Mouse (Mus musculus) heart, embryonic 13.5 days (tissue): ENCODE data around the gene Abhd12b. TPM values are rescaled to one million over a fixed set of nuclear protein-coding genes. Genes with fewer than 3 reads are reported as not detected.
A peak's percentile ranks its signal among the peaks of the same experiment; 100 is the strongest.

Experiments used
- ATAC-seq: fragments of 200-750 bp; cut with Nextera tagmentation; 2 replicates; pipeline ENCODE4 v1.8.0; 2017; ENCODE audit warnings: moderate TSS enrichment; ENCODE audit not compliant: insufficient number of reproducible peaks, low FRiP score, low TSS enrichment; ENCODE audit errors: extremely low read depth
- H3K27ac ChIP-seq: fragments of 300-500 bp; sonication (generic); replicated peaks from 2 replicates; pipeline ENCODE4 v1.5.1; 2015; ENCODE audit warnings: moderate library complexity, mild to moderate bottlenecking, inconsistent platforms
- H3K27me3 ChIP-seq: fragments of 300-500 bp; sonication (generic); replicated peaks from 2 replicates; pipeline ENCODE4 v1.6.1; 2015; ENCODE audit warnings: mild to moderate bottlenecking, inconsistent platforms
- H3K36me3 ChIP-seq: fragments of 300-500 bp; sonication (generic); 2 replicates; pipeline ENCODE4 v1.6.1; 2015; ENCODE audit warnings: mild to moderate bottlenecking, inconsistent platforms
- H3K4me1 ChIP-seq: fragments of 300-500 bp; sonication (generic); 2 replicates; pipeline ENCODE4 v1.6.1; 2015; ENCODE audit warnings: inconsistent platforms
- H3K4me2 ChIP-seq: fragments of 300-500 bp; sonication (generic); 2 replicates; pipeline ENCODE4 v1.6.1; 2015; ENCODE audit warnings: inconsistent platforms, mild to moderate bottlenecking, moderate library complexity
- H3K4me3 ChIP-seq: fragments of 300-500 bp; sonication (generic); 2 replicates; pipeline ENCODE4 v1.5.1; 2015; ENCODE audit warnings: moderate library complexity, mild to moderate bottlenecking, inconsistent platforms
- H3K9ac ChIP-seq: fragments of 300-500 bp; sonication (generic); 2 replicates; pipeline ENCODE4 v1.6.1; 2015; ENCODE audit warnings: inconsistent platforms, mild to moderate bottlenecking, moderate library complexity
- H3K9me3 ChIP-seq: fragments of 300-500 bp; sonication (generic); 2 replicates; pipeline ENCODE4 v1.6.1; 2016; ENCODE audit warnings: inconsistent platforms
- WGBS: fragments of 180-500 bp; shearing (Covaris S2); methylation state at CpG from one replicate; pipeline ENCODE4 v1.1.7; 2015; ENCODE audit warnings: mixed read lengths; 5-methylcytosine and 5-hydroxymethylcytosine counted together
- polyA plus RNA-seq: library from polyadenylated mRNA; unstranded; fragments of >200 nt; fragmentation: Nextera tagmentation; extraction: Ambion mirVana; gene quantifications from 2 replicates; pipeline ENCODE4 v1.2.1, GENCODE M21; 2015

Abhd12b gene
- polyA plus RNA-seq, 1 experiment from 2014 or later, result not detected

- ATAC-seq, result no peak
- no peak within 1 kb of the TSS for H3K27ac ChIP-seq
- H3K4me3 ChIP-seq, result no peak within 1 kb of the TSS
- H3K4me2 ChIP-seq, result peak within 1 kb of the TSS; percentile 100
- H3K27me3 ChIP-seq, result no peaks in the 10 kb centered on the region
- H3K9me3 ChIP-seq, result no peaks in the 10 kb centered on the region
- WGBS, result 66% methylated on average over 11 of the region's 11 CpGs
- H3K36me3 ChIP-seq, result no peaks in the 10 kb centered on the region
- H3K4me1 ChIP-seq, result peaks cover 20% of the 10 kb centered on the region
- H3K9ac ChIP-seq, result no peak within 1 kb of the TSS
Measured at GRCm38 (mm10) chr12:70113351-70113750, 40.6 kb upstream of the Abhd12b start, which contains the start of gene Nin. Gene Nin, minus strand, starts transcription at chr12:70113717.

DNA sequence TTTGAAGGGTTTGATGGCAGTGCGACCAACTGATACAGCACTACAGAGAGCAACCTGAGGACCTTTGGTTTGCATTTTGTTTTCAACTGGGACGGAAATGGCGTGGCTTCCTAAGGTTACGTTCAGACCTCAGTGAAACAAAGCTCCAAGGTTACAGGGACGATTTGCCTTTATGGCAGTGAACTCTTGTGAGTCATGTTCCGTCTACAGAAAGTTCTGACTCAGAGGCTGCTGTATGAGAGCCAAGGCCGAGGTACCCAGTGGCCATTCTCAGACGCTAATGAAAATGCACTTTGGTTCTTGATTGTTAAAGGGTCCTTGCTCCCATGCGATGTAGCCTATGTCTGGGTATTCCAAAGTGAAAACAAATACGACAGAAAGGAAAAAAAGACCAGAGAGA is 36.8 kb upstream of the Abhd12b start:
- WGBS, result 73% methylated on average over 10 of the region's 10 CpGs
- Histone ChIP-seq H3K4me3 (no peak overlapping the region), H3K9ac (no peak overlapping the region), H3K4me2 (no peak overlapping the region), H3K4me1 (peaks cover 3% of the 10 kb centered on the region; the same call in 1 of the 2 replicates), H3K27me3 (peaks cover 6% of the 10 kb centered on the region; the same call in 1 of the 2 replicates), H3K27ac (no peak overlapping the region), H3K36me3 (no peaks in the 10 kb centered on the region), H3K9me3 (no peaks in the 10 kb centered on the region)
- ATAC-seq, result no peak

DNA sequence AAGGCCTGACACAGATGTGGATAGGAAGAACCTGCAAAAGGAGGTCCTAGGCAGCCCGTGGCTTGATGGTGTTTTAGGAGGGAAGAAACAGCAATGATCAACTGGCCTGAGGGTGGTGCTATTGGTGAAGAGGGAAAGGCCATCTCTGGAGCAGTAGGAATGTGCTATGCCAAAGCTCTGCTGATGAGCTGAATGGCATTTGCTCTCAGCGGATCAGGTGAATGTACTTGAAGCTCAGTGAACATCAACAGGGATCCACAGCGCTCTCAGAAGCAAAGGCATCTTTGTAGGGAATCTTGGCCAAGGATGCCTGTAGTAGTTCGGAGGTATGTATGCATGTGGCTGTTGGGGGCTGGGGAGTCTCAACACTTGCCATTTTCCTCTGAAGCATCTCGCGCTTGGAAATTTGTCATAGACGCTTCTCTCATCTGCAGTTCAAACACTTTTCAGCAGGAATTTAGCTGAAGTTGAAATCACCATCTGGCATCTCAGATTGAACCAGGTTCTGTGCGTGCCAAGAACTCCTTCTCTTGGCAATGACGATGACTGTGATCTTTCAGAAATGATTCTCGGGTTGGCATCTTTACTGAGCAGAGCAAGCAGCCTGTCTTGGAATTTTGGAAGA is 35.1 kb upstream of the Abhd12b start:
- Histone ChIP-seq H3K4me2 (no peak overlapping the region), H3K27ac (no peak overlapping the region), H3K36me3 (no peaks in the 10 kb centered on the region), H3K9ac (no peak overlapping the region), H3K9me3 (no peaks in the 10 kb centered on the region), H3K27me3 (peaks cover 8% of the 10 kb centered on the region; the same call in 1 of the 2 replicates), H3K4me1 (no peaks in the 10 kb centered on the region), H3K4me3 (no peak overlapping the region)
- 77% methylated on average over 10 of the region's 10 CpGs for WGBS
- no peak for ATAC-seq

DNA sequence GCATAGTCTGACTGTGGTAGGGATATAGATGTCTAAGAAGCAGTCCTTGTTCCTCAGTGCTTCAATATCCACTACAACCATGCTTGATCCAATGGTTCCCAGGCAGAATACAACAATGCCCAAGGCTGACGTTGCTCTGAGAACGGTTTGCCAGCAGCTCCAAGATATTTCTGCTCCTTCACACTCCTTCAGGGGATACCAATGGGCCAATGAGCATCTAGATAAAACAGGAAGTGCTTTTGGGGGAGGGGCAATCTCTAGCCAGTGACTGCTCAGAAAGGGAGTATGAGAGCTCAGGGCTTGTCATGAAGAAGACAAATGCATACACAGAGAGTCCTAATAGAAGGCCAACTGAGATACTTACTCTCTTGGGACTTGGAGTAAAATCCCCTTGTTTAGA is 34.4 kb upstream of the Abhd12b start:
- Histone ChIP-seq H3K27me3 (peaks cover 8% of the 10 kb centered on the region; the same call in 1 of the 2 replicates), H3K9ac (no peak overlapping the region), H3K36me3 (no peaks in the 10 kb centered on the region), H3K9me3 (no peaks in the 10 kb centered on the region), H3K4me2 (no peak overlapping the region), H3K4me1 (0 out of 2 replicates have a peak, but pooled peaks cover 3% of the 10 kb centered on the region), H3K27ac (no peak overlapping the region), H3K4me3 (no peak overlapping the region)
- 45% methylated on average over 2 of the region's 2 CpGs for WGBS
- ATAC-seq, result no peak

DNA sequence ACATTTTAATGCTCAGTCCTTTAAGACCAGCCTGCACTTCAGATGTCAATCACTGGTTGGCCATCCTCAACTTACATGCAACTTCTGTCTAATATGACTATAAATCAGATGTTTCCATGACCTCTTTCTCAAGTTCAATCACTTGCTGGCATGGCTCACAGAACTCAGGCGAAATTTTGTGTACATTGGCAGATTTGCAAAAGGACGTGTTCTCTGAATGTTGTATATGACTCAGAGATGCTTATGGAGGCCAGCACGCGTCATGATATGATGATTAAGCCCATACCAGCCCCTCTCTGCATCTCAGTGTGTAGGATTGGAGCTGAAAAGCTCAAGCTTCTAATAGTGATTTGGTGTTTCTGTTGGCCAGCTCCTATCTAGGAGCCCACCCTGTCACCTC is 27.3 kb upstream of the Abhd12b start:
- Histone ChIP-seq H3K27ac (no peak overlapping the region), H3K9ac (no peak overlapping the region), H3K4me2 (no peak overlapping the region), H3K4me3 (no peak overlapping the region), H3K4me1 (peaks cover 6% of the 10 kb centered on the region), H3K27me3 (0 out of 2 replicates have a peak, but pooled peaks cover 3% of the 10 kb centered on the region), H3K9me3 (no peaks in the 10 kb centered on the region), H3K36me3 (no peaks in the 10 kb centered on the region)
- no peak for ATAC-seq
- WGBS, result 77% methylated on average over 4 of the region's 4 CpGs

DNA sequence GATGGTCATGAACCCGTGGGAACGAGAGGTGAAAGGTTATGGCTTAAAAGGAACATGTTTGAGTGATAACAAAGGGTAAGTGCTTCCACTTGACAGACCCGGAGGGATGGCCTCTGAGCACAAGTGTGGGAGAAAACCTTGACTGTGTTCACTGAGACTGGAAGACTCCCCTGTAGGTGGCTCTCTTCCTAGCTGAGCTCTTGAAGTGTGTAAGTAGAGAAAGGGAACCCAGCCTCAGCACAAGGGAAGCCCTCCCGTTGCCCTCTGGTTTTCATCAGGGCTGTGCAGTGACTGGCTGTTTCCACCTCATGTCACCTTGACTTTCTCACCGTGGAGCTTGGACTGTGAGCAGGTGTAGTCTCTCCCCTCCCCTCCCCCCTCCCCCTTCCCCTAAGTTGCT is 24.8 kb upstream of the Abhd12b start:
- ATAC-seq, result no peak
- WGBS, result 19% methylated on average over 5 of the region's 5 CpGs

DNA sequence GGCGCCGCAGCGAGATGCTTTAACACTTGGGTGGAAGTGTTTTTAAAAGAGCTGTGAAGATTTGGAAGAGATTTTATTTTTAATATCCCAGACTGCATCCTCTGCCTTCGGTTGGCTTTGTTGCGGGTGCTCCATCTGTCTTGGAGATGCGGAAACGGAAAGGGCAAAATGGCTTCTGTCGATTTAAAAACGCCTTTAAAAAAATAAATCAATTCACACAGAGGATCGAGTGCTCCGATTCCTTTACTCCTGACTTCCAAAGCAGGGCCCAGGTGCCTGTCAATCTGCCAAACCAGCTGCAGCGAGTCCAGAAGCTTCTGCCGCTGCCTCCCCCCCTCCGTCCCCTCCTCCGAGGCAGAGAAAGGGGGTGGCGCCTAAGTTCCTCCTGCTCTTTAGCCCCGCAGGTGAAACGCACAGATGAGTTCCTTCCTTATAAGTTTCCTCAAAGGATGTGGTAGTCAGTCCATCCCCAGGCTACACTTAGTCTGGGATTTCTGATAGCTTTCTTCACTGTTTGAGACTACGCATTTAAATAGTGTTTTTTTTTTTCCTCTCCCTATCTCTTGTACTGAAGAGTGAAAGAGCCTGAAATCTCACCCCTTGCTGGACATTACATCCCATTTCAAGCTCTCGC is 22.8 kb upstream of the Abhd12b start:
- H3K27me3 ChIP-seq, result no peaks in the 10 kb centered on the region
- peak overlapping the region; percentile 18 for H3K4me3 ChIP-seq
- no peaks in the 10 kb centered on the region for H3K36me3 ChIP-seq
- H3K4me2 ChIP-seq, result peak overlapping the region; percentile 54
- no peak overlapping the region for H3K27ac ChIP-seq
- H3K4me1 ChIP-seq, result peaks cover 3% of the 10 kb centered on the region
- H3K9me3 ChIP-seq, result no peaks in the 10 kb centered on the region
- 45% methylated on average over 20 of the region's 20 CpGs for WGBS
- H3K9ac ChIP-seq, result peak overlapping the region; percentile 37; the same call in 1 of the 2 replicates
- no peak for ATAC-seq

More for the DNA sequence above, 24.8 kb upstream of the Abhd12b start:
- no peaks in the 10 kb centered on the region for H3K9me3 ChIP-seq
- no peak overlapping the region for H3K4me2 ChIP-seq
- peaks cover 6% of the 10 kb centered on the region for H3K4me1 ChIP-seq
- no peak overlapping the region for H3K9ac ChIP-seq
- no peaks in the 10 kb centered on the region for H3K27me3 ChIP-seq
- no peaks in the 10 kb centered on the region for H3K36me3 ChIP-seq
- no peak overlapping the region for H3K4me3 ChIP-seq
- H3K27ac ChIP-seq, result no peak overlapping the region

GRCm38 (mm10) chr12:70134627-70135235 is 19.2 kb upstream of the Abhd12b start:
- H3K4me1 ChIP-seq, result no peaks in the 10 kb centered on the region; the same call in 1 of the 2 replicates
- no peaks in the 10 kb centered on the region for H3K36me3 ChIP-seq
- H3K4me2 ChIP-seq, result no peak overlapping the region
- H3K27me3 ChIP-seq, result no peaks in the 10 kb centered on the region
- H3K9ac ChIP-seq, result no peak overlapping the region
- no peak overlapping the region for H3K27ac ChIP-seq
- H3K4me3 ChIP-seq, result no peak overlapping the region
- no peak for ATAC-seq
- no peaks in the 10 kb centered on the region for H3K9me3 ChIP-seq
- WGBS, result 87% methylated on average over 20 of the region's 20 CpGs

- no peak overlapping the region for H3K9ac ChIP-seq
- WGBS, result 61% methylated on average over 12 of the region's 12 CpGs
- no peaks in the 10 kb centered on the region for H3K9me3 ChIP-seq
- H3K4me2 ChIP-seq, result no peak overlapping the region
- no peak overlapping the region for H3K4me3 ChIP-seq
- ATAC-seq, result no peak
- H3K36me3 ChIP-seq, result no peaks in the 10 kb centered on the region
- H3K27me3 ChIP-seq, result no peaks in the 10 kb centered on the region
- no peaks in the 10 kb centered on the region; the same call in 1 of the 2 replicates for H3K4me1 ChIP-seq
- no peak overlapping the region for H3K27ac ChIP-seq
Measured at GRCm38 (mm10) chr12:70136185-70136756, 17.7 kb upstream of the Abhd12b start.

DNA sequence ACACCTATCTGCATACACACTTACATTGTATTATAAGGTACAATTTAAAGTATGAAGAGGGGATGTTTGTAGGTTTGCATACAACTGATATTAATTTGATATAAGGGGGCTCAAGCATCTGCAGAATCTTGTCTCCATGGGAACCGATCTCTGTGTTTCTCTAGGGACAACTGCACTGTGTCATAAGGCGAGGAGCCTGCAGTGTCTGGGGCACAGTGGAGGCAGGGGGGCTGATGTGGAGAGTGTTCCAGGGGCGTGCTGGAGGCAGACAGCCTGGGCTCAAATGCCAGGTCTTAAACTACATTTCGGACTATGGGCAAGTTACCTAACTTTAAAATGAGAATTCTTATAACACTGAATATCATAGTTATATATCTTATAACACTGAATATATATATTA is 16.8 kb upstream of the Abhd12b start:
- Histone ChIP-seq H3K4me3 (no peak overlapping the region), H3K4me2 (no peak overlapping the region), H3K9ac (no peak overlapping the region), H3K27ac (no peak overlapping the region), H3K9me3 (no peaks in the 10 kb centered on the region), H3K27me3 (no peaks in the 10 kb centered on the region), H3K36me3 (no peaks in the 10 kb centered on the region), H3K4me1 (no peaks in the 10 kb centered on the region)
- ATAC-seq, result no peak
- WGBS, result 75% methylated on average over 4 of the region's 4 CpGs

- no peaks in the 10 kb centered on the region for H3K36me3 ChIP-seq
- no peaks in the 10 kb centered on the region for H3K9me3 ChIP-seq
- no peak overlapping the region for H3K4me2 ChIP-seq
- H3K4me1 ChIP-seq, result no peaks in the 10 kb centered on the region
- no peak overlapping the region for H3K9ac ChIP-seq
- H3K27me3 ChIP-seq, result no peaks in the 10 kb centered on the region
- WGBS, result 70% methylated on average over 9 of the region's 9 CpGs
- H3K27ac ChIP-seq, result no peak overlapping the region
- H3K4me3 ChIP-seq, result no peak overlapping the region
- no peak for ATAC-seq
Measured at GRCm38 (mm10) chr12:70137626-70138025, 16.3 kb upstream of the Abhd12b start.
